Mouse (Mus musculus): ENCODE measurements around the gene Hist1h4m. TPM values are rescaled to one million over a fixed set of nuclear protein-coding genes. Genes with fewer than 3 reads are reported as not detected.
"Not testable (repeated sequence)": the region's sequence is repeated elsewhere in the genome, so short reads cannot be mapped to it uniquely, and the experiment has no call there.

Gene Hist1h4m
- polyA plus RNA-seq, 1 experiment from 2014 or later: not detected

DNA sequence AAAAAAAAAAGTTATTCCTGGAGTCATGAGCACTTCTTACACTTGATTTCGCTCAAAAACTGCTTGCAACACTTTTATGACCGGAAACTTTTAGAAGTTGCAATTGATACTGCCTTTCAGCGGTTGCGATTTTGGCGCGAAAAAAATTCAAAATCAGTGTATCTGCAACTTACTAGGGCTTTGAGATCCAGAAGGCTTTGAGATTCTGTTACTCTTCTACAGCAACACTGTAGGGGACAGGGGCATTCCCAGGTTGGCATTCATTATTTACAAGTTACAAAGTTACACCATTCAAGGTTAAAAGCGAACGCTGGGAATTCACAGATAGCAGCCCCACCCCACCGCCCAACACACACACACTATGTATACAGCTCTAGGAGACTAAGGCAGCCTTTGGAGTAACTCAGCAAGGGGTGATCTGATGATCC lies 27.8 kb upstream of the Hist1h4m start:
- peak overlapping the region; percentile 45 for H3K4me3 ChIP-seq (ENCODE audit: low read length)
- WGBS: 3% methylated on average over 9 of the region's 9 CpGs
- peak overlapping the region; percentile 44 for H3K4me2 ChIP-seq (replicated peaks; ENCODE audit: low read depth, low read length)
- no peaks in the 10 kb centered on the region for H3K36me3 ChIP-seq (ENCODE audit: control insufficient read depth, insufficient read depth, low read length)
- H3K9ac ChIP-seq (ENCODE audit: low read depth, low read length): peak overlapping the region; percentile 52; the same call in 1 of the 2 replicates
- H3K27me3 ChIP-seq (ENCODE audit: control insufficient read depth, insufficient read depth, low read length): no peaks in the 10 kb centered on the region
- peaks cover 24% of the 10 kb centered on the region for H3K4me1 ChIP-seq (ENCODE audit: control insufficient read depth, insufficient read depth, low read length)
- H3K9me3 ChIP-seq (ENCODE audit: control insufficient read depth, low read length): no peaks in the 10 kb centered on the region
- ATAC-seq (ENCODE audit: low FRiP score, low TSS enrichment): no peak
- H3K27ac ChIP-seq (ENCODE audit: low read depth, low read length): peak overlapping the region; percentile 95

GRCm38 (mm10) chr13:21784311-21784710 lies 27.2 kb upstream of the Hist1h4m start:
- Histone ChIP-seq H3K36me3 (ENCODE audit: control insufficient read depth, insufficient read depth, low read length) (no peaks in the 10 kb centered on the region), H3K4me3 (ENCODE audit: low read length) (peak overlapping the region; percentile 45; the same call in 1 of the 2 replicates), H3K27ac (ENCODE audit: low read depth, low read length) (peak overlapping the region; percentile 95), H3K4me2 (replicated peaks; ENCODE audit: low read depth, low read length) (peak overlapping the region; percentile 44), H3K9ac (ENCODE audit: low read depth, low read length) (peak overlapping the region; percentile 52; the same call in 1 of the 2 replicates), H3K9me3 (ENCODE audit: control insufficient read depth, low read length) (no peaks in the 10 kb centered on the region), H3K27me3 (ENCODE audit: control insufficient read depth, insufficient read depth, low read length) (no peaks in the 10 kb centered on the region), H3K4me1 (ENCODE audit: control insufficient read depth, insufficient read depth, low read length) (peaks cover 28% of the 10 kb centered on the region)
- no peak for ATAC-seq (ENCODE audit: low FRiP score, low TSS enrichment)
- WGBS: 33% methylated on average over 6 of the region's 6 CpGs

DNA sequence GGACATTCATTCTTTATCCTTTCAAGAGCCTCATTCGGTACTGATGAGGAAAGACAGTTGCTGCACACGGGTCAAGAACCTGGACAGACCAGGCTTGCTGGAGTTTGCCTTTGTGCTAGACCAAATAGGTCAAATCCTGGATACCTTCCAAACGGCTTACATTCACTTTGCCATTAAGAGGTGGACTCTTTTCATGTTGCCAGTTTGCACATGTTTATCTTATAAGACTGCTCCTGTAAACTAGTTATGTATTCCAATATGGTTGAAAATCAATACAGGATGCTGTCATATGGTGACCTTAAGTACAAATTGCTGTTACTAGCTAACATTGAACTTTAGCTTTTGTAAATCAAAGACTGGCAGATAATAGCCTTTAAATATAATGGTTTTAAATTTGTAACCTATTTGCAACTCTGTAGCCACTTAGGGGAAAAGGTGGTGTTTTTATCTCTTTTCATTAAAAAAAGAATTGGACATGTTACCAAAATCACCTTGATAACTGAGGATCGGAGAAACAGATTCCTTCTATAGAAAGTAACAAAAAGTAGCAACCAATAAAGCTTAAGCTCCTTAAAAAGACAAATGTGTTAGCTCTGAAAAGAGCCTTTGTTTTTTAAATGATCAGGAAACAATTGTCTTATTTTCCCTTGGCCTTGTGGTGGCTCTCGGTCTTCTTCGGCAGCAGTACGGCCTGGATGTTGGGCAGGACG lies 25.2 kb upstream of the Hist1h4m start:
- peak overlapping the region; percentile 58 for H3K9ac ChIP-seq (ENCODE audit: low read depth, low read length)
- H3K36me3 ChIP-seq (ENCODE audit: control insufficient read depth, insufficient read depth, low read length): no peaks in the 10 kb centered on the region
- H3K4me3 ChIP-seq (ENCODE audit: low read length): peak overlapping the region; percentile 34
- peaks cover 24% of the 10 kb centered on the region; the same call in 1 of the 2 replicates for H3K4me1 ChIP-seq (ENCODE audit: control insufficient read depth, insufficient read depth, low read length)
- no peaks in the 10 kb centered on the region for H3K27me3 ChIP-seq (ENCODE audit: control insufficient read depth, insufficient read depth, low read length)
- no peaks in the 10 kb centered on the region for H3K9me3 ChIP-seq (ENCODE audit: control insufficient read depth, low read length)
- no peak for ATAC-seq (ENCODE audit: low FRiP score, low TSS enrichment)
- WGBS: 6% methylated on average over 8 of the region's 8 CpGs
- H3K4me2 ChIP-seq (replicated peaks; ENCODE audit: low read depth, low read length): peak overlapping the region; percentile 44
- peak overlapping the region; percentile 91 for H3K27ac ChIP-seq (ENCODE audit: low read depth, low read length)

DNA sequence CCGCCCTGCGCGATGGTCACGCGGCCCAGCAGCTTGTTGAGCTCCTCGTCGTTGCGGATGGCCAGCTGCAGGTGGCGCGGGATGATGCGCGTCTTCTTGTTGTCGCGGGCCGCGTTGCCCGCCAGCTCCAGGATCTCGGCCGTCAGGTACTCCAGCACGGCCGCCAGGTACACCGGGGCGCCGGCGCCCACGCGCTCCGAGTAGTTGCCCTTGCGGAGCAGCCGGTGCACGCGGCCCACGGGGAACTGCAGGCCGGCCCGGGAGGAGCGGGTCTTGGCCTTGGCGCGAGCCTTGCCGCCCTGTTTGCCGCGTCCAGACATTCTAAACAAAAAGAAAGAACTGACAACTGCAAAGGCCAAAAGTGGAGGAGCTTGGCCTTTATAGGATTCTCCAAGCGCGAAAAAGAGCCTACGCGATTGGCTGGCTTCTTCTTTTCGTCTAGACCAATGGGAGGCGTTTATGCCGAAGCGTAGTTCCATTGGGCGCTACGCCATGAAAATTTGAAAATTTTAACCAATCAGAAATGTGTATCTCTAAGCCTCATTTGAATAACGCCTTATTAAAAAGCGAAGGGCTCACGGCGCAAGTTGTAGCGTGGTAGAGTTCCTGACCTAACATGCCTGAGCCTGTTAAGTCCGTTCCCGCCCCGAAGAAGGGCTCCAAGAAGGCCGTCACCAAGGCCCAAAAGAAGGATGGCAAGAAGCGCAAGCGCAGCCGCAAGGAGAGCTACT lies 24.5 kb upstream of the Hist1h4m start, which contains the start of the genes Hist1h2an and Hist1h2bp:
Hist1h2an (minus strand) TSS at position 320 of the 731 bp plus-strand sequence.
Hist1h2bp (plus strand) TSS at position 563 of the 731 bp plus-strand sequence.
- 0% methylated on average over 32 of the region's 63 CpGs for WGBS
- H3K9me3 ChIP-seq (ENCODE audit: control insufficient read depth, low read length); H3K36me3 ChIP-seq (ENCODE audit: control insufficient read depth, insufficient read depth, low read length); H3K27me3 ChIP-seq (ENCODE audit: control insufficient read depth, insufficient read depth, low read length): not testable (repeated sequence)
- Histone ChIP-seq H3K9ac (ENCODE audit: low read depth, low read length) (peak within 1 kb of the TSS; percentile 59), H3K4me1 (ENCODE audit: control insufficient read depth, insufficient read depth, low read length) (peaks cover 24% of the 10 kb centered on the region; the same call in 1 of the 2 replicates), H3K4me2 (replicated peaks; ENCODE audit: low read depth, low read length) (peak within 1 kb of the TSS; percentile 44), H3K4me3 (ENCODE audit: low read length) (peak within 1 kb of the TSS; percentile 34), H3K27ac (ENCODE audit: low read depth, low read length) (peak within 1 kb of the TSS; percentile 91)
- ATAC-seq (ENCODE audit: low FRiP score, low TSS enrichment): peak; percentile 97

DNA sequence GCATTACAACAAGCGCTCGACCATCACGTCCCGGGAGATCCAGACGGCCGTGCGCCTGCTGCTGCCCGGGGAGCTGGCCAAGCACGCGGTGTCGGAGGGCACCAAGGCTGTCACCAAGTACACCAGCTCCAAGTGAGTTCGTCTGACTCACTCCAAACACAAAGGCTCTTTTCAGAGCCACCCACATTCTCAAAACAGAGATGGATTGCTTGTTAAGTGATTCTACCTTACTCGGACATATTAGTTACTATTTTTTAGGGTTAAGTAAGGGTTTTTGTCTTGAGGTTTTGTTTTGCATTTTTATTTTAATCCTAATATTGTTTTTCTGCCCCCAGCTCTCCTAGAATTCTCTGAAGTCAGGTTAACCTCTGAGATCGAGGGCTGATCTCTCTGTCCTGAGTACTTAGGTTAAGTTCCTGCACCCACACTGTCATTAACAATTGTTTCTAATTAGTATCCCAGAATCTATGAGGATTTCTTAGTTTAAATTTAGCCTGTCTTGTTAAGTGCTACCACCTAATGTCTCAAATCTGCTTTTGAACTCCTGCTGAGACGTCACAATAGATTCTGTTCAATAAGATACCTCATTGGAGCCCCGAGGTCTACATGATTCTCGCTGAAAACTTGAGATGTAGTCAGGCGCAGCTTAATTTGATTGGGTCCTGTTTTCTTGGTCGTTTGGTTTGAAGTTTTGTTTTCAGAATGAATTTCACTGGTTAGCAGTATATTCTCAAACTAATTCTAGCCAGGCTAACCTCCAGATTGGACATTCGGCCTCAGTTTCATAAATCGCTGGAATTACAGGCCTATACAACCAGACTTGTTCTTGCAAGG lies 23.6 kb upstream of the Hist1h4m start:
- peak overlapping the region; percentile 90 for H3K27ac ChIP-seq (ENCODE audit: low read depth, low read length)
- H3K4me2 ChIP-seq (replicated peaks; ENCODE audit: low read depth, low read length): peak overlapping the region; percentile 40
- no peaks in the 10 kb centered on the region for H3K9me3 ChIP-seq (ENCODE audit: control insufficient read depth, low read length)
- ATAC-seq (ENCODE audit: low FRiP score, low TSS enrichment): no peak
- H3K36me3 ChIP-seq (ENCODE audit: control insufficient read depth, insufficient read depth, low read length): no peaks in the 10 kb centered on the region
- H3K9ac ChIP-seq (ENCODE audit: low read depth, low read length): peak overlapping the region; percentile 59
- no peaks in the 10 kb centered on the region for H3K27me3 ChIP-seq (ENCODE audit: control insufficient read depth, insufficient read depth, low read length)
- WGBS: 20% methylated on average over 13 of the region's 21 CpGs
- H3K4me3 ChIP-seq (ENCODE audit: low read length): peak overlapping the region; percentile 34
- H3K4me1 ChIP-seq (ENCODE audit: control insufficient read depth, insufficient read depth, low read length): peaks cover 24% of the 10 kb centered on the region; the same call in 1 of the 2 replicates

DNA sequence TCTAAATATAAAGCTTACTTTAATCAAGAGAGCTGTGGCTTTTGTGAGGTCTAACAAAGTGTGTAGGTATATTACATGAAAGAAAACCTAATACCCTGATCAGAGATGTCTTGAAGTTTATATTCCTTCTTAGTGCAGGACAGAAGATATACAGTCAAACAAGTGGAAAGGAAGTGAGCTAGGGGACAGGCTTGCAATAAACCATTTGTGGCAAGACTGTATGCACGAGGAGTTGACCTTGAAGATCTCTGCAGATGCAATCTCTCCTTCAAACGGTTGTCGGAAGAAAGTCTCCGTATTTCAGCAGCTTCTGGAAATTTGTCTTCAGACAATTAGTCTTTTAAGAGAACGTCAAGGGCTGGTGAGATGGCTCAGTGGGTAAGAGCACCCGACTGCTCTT lies 21.6 kb upstream of the Hist1h4m start:
- Histone ChIP-seq H3K27me3 (ENCODE audit: control insufficient read depth, insufficient read depth, low read length) (no peaks in the 10 kb centered on the region), H3K9me3 (ENCODE audit: control insufficient read depth, low read length) (no peaks in the 10 kb centered on the region), H3K9ac (ENCODE audit: low read depth, low read length) (no peak overlapping the region), H3K4me1 (ENCODE audit: control insufficient read depth, insufficient read depth, low read length) (peaks cover 16% of the 10 kb centered on the region; the same call in 1 of the 2 replicates), H3K4me3 (ENCODE audit: low read length) (no peak overlapping the region), H3K4me2 (replicated peaks; ENCODE audit: low read depth, low read length) (no peak overlapping the region), H3K27ac (ENCODE audit: low read depth, low read length) (0 out of 2 replicates have a peak overlapping the region, but pooled peaks have one; percentile 17), H3K36me3 (ENCODE audit: control insufficient read depth, insufficient read depth, low read length) (no peaks in the 10 kb centered on the region)
- ATAC-seq (ENCODE audit: low FRiP score, low TSS enrichment): no peak
- 41% methylated on average over 6 of the region's 6 CpGs for WGBS

DNA sequence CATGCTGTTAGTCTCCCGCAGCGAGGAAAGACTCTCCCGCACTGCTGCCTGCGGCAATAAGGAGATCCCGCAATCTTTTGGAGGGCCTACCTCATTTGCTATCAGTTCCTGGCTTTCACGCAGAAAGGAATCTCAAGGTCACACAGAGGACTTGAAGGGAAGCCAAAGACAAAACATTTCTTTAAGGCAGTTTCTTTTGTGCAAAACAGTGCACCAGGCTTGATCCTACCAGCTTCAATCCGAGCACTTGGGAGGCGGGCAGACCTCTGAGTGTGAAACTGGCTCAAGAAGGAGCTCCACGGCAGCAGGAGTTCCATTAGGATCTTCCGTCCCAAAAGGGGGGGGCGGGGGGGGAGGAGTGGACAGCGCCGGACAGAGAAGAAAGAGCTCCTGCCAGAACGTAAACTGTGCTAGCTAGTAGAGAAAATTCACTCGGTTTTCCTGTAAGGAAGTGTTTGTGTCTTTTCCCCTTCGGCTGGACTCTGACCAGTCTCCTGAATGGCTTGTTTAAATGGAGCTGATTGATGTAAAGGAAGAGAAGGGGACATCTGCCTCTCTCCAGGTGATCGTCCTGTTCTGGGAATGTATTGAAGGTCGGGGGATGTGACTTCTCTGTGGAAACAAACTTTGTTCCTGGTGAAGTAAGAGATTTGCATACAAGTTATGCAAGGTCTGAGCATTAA lies 20.8 kb upstream of the Hist1h4m start:
- no peak for ATAC-seq (ENCODE audit: low FRiP score, low TSS enrichment)
- Histone ChIP-seq H3K4me1 (ENCODE audit: control insufficient read depth, insufficient read depth, low read length) (peaks cover 16% of the 10 kb centered on the region; the same call in 1 of the 2 replicates), H3K36me3 (ENCODE audit: control insufficient read depth, insufficient read depth, low read length) (no peaks in the 10 kb centered on the region), H3K27me3 (ENCODE audit: control insufficient read depth, insufficient read depth, low read length) (no peaks in the 10 kb centered on the region), H3K27ac (ENCODE audit: low read depth, low read length) (no peak overlapping the region), H3K9me3 (ENCODE audit: control insufficient read depth, low read length) (no peaks in the 10 kb centered on the region), H3K4me3 (ENCODE audit: low read length) (peak overlapping the region; percentile 23), H3K9ac (ENCODE audit: low read depth, low read length) (peak overlapping the region; percentile 40; the same call in 1 of the 2 replicates), H3K4me2 (replicated peaks; ENCODE audit: low read depth, low read length) (peak overlapping the region; percentile 38)
- WGBS: 8% methylated on average over 15 of the region's 18 CpGs

DNA sequence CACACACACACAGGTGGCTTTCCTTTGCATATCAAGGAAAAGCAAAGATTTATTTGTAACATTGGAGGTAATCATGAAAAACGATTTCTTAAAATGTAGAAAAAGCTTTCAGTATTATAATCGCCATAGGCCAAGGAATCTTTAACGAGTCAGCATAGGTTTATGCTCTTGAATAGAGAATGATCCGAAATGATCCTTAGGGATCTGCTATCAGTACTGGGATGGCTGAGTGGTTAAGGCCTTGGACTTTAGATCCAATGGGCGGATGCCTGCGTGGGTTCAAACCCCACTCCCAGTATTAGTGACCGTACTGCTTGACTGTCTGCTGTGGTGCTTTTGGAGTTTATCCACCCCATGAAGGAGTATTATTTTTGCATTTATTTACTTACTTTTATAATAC lies 16.0 kb upstream of the Hist1h4m start:
- H3K27me3 ChIP-seq (ENCODE audit: control insufficient read depth, insufficient read depth, low read length): no peaks in the 10 kb centered on the region
- no peak overlapping the region for H3K4me3 ChIP-seq (ENCODE audit: low read length)

More for the DNA sequence above, 16.0 kb upstream of the Hist1h4m start:
- Histone ChIP-seq H3K4me1 (ENCODE audit: control insufficient read depth, insufficient read depth, low read length) (no peaks in the 10 kb centered on the region), H3K9me3 (ENCODE audit: control insufficient read depth, low read length) (no peaks in the 10 kb centered on the region), H3K27ac (ENCODE audit: low read depth, low read length) (no peak overlapping the region), H3K9ac (ENCODE audit: low read depth, low read length) (no peak overlapping the region), H3K36me3 (ENCODE audit: control insufficient read depth, insufficient read depth, low read length) (no peaks in the 10 kb centered on the region), H3K4me2 (replicated peaks; ENCODE audit: low read depth, low read length) (no peak overlapping the region)
- ATAC-seq (ENCODE audit: low FRiP score, low TSS enrichment): no peak
- 93% methylated on average over 7 of the region's 7 CpGs for WGBS
